Mouse (Mus musculus) small intestine, adult 2 months (tissue): ENCODE data around the gene Btn1a1.

Experiments used
- CTCF ChIP-seq: fragments of 200-500 bp; IDR thresholded peaks from 2 replicates; pipeline ENCODE4 v1.5.1; 2012; ENCODE audit warnings: low read depth, mild to moderate bottlenecking, control low read depth, inconsistent platforms, low read length, moderate library complexity, mixed read lengths; ENCODE audit not compliant: insufficient replicate concordance, insufficient read length; ENCODE audit errors: extremely low read depth
- POLR2A ChIP-seq: fragments of 200-500 bp; IDR thresholded peaks from 2 replicates; pipeline ENCODE4 v1.6.1; 2012; ENCODE audit warnings: low read depth, mild to moderate bottlenecking, control low read depth, inconsistent platforms, low read length, moderate library complexity

DNA sequence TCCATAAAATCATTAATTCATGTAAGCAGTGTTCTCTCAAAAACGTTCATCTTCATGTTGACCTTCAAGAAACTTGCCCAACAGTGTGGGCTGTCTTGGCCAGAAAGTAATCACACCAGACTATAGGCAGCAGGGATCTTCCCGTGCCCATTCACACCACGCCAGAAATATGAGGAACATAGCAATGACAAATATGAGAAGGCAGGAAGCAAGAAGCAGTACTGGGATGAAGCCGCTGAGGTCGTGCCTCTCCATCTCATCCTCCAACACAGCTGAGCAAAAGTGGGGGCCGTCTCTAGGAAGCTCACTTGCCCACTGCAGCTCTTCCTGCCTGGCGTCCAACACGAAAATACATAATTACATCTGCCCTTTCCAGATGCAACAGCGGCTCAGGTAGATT lies 55.1 kb downstream of the Btn1a1 start:
- TF ChIP-seq POLR2A (no peak), CTCF (no peak)
